Mouse (Mus musculus): ENCODE measurements at regions not wholly inside any gene's neighbourhood (a gene's known extent, or its start where the extent isn't known, plus 50 kb on each side); places are given as distances from the start of the nearest gene placed in this dataset.

- peak; percentile 48 for DNase-seq (ENCODE audit: low read depth, low spot score)
Observed at GRCm38 (mm10) chr3:9884691-9885354, 203.1 kb upstream of the Gm9833 start.

- DNase-seq (ENCODE audit: low read depth, low spot score): peak; percentile 82
Observed at GRCm38 (mm10) chr3:9885565-9885964, 202.3 kb upstream of the Gm9833 start.

DNA sequence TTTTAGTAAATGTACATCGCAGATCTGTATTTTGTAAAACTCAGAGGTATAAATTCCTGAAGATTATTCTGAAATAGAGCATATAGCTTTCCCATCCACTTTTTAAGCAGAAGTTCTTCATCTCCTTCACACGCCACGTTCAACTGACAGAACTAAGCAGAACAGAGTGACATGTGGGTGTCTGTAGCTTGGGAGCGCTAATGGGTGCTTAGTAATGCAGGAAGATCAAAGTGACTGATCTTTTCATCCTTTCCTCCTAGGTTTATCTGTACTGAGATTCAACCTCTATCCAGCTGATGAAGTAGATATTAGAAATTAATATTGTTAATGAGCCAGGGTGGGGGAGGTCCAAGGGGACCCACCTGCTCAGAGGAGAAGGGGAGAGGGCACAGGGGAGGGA, 201.8 kb upstream of the Gm9833 start:
- DNase-seq (ENCODE audit: low read depth, low spot score): peak; percentile 44

DNA sequence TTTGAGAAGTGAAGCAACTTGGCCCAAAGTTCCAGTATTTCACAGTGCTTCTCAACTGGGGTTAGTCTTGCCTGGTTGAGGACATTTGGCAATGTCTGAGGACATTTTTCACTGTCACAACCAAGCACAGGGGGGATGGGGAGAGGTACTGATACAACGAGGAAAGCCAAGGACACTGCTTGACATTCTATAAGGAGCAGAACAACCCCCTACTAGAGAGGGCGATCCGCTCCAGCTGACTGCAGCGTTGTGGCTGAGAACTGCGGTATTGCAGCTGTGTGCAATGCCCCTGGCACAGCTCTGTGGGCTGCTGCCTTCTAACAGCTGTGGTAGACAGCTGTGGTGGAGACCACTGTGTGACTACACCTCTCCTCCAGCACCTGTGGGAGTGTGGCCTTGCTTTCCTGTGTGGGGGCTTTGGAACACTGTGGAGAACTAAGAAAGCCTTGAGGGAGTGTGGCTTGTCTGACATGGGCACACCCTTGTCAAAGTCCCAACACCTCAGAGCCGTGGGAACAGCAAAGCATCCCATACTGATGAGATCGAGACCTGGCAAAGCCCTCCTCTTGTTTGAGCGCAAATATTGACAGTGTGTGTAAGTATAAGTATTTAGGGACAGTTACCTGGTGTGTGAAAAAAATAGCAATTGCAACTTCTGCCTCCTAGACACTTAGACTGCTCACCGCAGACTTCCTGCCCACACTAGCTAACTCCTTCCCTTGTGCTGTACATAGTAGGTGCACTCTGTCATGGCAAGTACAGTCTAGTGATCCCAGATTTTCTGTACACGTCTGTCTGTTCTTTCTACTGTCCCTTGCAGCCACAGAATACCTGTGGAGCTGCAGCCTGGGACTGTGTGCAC, 200.9 kb upstream of the Gm9833 start:
- peak; percentile 39 for DNase-seq (ENCODE audit: low read depth, low spot score)

DNA sequence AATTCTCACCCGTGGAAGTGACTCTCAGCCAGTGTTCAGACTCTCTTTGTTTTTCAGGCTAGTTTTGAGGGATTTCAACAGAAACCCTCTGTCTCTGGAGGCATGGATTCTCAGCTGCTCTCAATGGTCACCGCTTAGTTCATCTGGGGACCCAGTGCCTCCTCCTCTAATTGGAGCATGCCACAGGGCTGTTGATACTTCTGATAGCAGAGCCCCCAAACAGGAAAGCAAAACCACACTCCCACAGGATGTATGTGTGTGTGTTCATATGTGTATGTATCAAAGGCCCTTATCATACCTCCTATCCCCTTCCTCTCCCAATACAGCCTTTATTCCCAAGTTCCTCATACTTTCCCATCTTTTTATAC, 200.3 kb upstream of the Gm9833 start:
- DNase-seq (ENCODE audit: low read depth, low spot score): no peak

DNA sequence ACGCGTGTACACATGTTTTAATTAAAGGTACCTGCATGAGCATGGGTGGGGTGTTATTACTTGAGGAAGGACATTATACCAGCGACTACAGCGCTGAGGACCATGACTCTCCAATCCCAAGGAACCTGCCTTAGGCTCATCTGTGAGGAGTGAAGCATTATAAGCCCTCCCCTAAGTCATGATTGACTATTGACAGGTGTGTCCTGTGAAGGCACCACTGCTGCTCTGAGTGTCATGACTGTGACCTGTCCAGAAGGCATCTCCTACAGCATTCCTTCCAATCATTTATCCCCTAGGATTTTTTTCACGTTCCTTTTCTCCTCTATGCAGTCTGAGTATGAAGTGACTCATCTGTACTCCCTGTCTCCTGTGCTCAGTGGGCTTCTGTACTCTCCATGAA, 199.9 kb upstream of the Gm9833 start:
- DNase-seq (ENCODE audit: low read depth, low spot score): no peak

GRCm38 (mm10) chr3:9892884-9893494, 194.9 kb upstream of the Gm9833 start:
- peak; percentile 62 for DNase-seq (ENCODE audit: low read depth, low spot score)

DNA sequence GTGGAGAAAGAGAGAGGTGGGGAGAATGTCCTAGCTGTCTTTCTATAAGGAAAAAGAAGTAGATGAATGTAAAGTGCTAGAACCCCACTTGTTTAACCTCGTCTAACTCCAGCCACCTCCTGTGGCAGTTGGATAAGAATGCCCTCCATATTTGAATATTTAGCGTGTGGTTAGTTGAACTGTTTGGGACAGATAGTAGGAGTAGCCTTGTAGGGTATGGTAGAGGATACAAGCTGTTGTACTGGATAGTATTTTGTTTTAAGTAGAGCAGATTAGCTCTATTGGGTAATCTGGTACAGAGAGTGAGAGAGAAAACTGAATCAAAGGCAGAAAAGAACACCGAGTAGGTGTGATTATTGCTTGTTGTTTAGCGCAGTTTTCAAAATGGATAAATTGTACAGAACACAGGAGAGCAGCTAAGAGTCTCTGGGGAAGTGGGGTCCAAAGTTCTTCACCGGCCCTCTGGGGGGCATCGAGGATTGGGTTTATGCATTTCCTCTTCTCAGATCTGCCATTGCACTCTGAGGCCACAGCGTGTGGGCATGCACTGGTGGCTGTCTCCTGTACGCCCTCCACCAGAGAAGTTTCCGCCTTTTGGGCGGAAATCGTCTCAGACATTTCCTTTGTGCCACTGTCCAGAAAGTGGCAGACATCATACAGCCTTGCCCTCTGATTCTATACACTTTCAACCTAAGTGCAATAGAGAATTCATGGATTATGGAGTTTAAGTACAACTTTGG, 192.3 kb upstream of the Gm9833 start:
- no peak for DNase-seq (ENCODE audit: low read depth, low spot score)

DNA sequence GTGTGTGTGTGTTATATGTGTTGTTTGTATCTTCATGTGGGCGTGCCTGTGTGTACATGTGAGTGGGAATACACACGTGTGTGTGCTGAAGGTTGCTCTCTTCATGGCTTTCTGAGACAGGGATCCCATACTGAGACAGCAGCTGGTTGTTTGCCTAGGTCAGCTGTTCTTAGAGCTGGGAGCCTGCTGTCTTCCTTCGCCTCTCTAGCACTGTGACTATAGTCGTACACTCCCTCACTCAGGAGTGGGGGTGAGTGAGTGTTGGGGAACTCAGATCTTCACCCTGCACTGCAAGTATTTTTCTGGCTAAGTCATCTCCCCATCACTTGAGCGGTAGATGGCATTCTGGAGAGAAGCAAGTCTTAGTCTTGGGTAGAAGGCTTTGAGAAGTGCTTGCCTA, 191.6 kb upstream of the Gm9833 start:
- peak; percentile 53 for DNase-seq (ENCODE audit: low read depth, low spot score)

GRCm38 (mm10) chr3:9901663-9902062, 186.2 kb upstream of the Gm9833 start:
- DNase-seq (ENCODE audit: low read depth, low spot score): no peak

GRCm38 (mm10) chr3:9913357-9913756, 174.6 kb upstream of the Gm9833 start:
- DNase-seq (ENCODE audit: low read depth, low spot score): no peak

DNA sequence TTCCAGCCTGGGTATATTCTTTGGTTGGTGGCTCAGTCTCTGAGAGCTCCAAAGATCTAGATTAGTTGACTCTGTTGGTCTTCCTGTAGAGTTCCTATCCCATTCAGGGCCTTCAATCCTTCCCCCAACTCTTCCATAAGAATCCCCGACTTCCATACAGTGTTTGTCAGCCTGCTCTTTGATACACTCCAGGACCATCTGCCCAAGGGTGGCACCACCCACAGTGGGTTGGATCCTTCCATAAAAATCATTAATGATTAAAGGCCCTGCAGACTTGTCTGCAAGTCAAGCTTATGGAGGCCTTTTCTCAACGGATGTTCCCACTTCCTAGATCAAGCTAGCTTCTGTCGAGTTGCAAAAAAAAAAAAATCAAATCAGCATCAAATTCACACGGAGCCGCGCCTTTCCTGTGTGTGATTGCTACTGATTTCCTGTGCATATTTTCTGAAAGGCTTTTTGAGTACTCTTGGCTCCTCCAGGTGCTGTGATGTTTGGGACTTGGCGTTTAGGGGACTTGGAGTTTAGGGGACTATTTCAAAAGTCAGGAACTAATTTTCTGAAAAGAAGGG, 171.3 kb upstream of the Gm9833 start:
- no peak for DNase-seq (ENCODE audit: low read depth, low spot score)

DNA sequence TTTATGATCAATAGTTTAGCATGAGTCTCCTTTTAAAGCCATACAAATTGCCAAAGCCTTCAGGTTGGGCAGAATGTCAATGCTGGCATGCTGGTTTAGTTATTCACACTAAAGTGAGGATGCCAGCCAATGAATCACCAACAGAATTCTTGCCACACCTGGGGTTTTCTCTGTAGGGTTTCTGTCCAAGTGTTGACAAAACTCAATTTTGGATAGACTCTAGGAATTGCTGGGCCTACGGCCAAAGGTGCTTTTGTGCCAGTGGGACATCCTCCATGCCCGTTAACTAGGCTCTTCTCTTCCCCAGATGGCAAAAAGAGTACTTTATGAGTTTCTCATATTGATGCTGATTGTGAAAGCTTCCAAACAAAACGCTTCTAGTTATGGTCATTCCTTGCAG, 167.6 kb upstream of the Gm9833 start:
- peak; percentile 71 for DNase-seq (ENCODE audit: low read depth, low spot score)

GRCm38 (mm10) chr3:9921730-9922129, 166.2 kb upstream of the Gm9833 start:
- DNase-seq (ENCODE audit: low read depth, low spot score): no peak

DNA sequence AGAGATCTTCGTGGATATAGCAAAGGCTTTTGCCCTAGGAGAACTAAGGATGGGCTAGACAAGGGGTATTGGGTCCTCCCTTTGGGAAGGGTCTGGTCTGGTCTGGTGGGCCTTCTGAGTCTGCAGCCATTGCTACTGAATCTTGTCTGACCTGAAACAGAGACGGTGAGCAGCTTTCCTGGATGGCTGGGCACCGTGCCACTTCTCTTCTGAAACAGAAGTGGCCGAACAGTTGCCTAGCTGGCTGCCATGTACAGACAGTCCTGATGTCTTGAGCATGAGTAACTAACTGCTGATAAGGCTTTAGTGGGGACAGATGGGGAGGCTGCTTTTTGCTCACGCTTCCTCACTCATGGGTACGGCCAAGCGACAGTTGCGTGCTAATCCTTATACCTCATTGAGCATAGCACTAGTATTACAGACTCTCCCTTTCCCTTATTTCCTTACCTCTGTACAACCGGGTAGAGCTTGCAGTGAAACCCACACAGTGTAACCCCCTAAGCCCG, 165.3 kb upstream of the Gm9833 start:
- peak; percentile 19 for DNase-seq (ENCODE audit: low read depth, low spot score)

GRCm38 (mm10) chr3:9924630-9925029, 163.3 kb upstream of the Gm9833 start:
- no peak for DNase-seq (ENCODE audit: low read depth, low spot score)

DNA sequence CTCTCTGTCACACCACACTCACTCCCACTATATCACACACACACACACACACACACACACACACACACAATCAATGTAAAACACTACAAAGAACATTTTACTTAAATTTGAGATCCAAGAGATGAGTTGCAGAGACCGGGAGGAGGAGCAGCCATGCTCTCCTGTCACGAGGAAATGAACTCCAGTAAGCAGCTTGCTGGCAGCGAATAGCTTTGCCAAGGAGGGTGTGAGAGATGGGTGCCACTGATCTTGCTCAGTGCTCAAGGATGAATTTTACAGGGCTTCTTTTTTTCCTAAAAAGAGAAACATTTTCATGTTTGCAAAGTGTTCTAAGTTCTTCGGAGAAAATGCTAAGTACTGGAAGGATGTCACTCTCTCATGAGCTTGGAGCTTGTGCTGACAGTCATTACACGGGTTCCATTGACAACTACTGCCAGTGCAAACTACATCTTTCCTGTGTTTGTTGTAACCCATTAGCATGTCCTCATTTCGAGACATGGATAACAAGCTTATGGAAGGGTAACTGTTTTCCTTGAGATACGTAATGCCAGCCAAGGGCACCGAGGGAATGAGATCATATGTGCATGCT, 151.0 kb upstream of the Gm9833 start:
- no peak for DNase-seq (ENCODE audit: low read depth, low spot score)

DNA sequence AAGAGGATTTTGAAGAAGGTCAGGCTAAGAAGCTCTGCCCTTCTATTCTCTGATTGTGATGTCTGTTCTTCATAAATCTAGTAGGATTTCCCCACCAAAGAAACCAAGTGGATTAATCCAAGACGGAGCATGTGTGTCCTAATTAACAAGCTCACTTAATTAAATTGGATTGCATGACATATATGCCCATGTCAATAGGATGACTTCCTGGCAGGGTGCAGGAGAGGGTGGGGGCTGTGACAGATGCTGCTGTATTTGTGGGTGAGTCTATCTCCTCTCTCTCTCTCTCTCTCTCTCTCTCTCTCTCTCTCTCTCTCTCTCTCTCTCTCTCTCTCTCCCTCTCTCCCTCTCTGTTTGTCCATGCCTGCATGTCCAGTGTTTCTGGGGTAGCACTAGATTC, 149.3 kb upstream of the Gm9833 start:
- DNase-seq (ENCODE audit: low read depth, low spot score): no peak

- DNase-seq (ENCODE audit: low read depth, low spot score): no peak
Observed at GRCm38 (mm10) chr3:9942631-9943030, 145.3 kb upstream of the Gm9833 start.

DNA sequence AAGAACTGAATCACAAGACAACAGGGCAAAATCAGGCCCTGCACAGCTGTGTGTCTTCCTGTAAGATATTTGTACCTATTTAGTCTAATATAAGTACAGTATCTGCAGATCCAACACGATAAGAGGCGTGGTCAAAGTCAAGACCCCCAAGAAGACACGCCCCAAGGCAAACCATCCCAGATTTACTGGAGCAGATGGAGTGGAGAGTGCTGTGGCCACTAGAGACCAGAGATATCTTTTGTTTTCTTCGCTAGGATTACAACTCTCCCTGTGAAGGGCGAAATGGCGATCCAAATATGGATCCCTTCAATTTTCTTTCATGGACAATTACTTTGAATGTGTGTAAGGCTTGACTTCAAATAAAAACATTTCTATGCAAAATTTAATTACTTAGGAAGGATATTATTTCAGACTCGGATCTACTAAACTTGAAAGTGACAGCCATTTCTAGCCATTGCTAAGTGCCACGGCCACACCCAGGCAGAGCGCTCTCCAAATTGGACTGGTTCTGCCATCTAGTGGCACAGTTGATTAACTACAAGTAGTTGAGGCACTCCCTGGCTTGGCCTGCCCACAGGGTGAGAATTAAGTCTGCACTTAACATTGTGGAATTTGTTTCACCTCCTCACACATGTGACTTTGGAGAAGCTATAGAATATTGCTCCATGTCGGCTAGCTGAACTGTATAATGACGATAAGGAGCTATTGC, 140.4 kb upstream of the Gm9833 start:
- DNase-seq (ENCODE audit: low read depth, low spot score): peak; percentile 83

Measured in brain, adult 2 months (tissue).